Mouse (Mus musculus) c-Kit-negative CD71-positive TER-119-positive erythroid progenitor cells, embryonic 14.5 days (primary cell): ENCODE data around the gene Fzr1.

Experiments
- DNase-seq: peaks from one replicate; pipeline ENCODE4 v3.0.0-alpha.2; 2013; ENCODE audit warnings: low read depth, low spot score

Fzr1 gene

DNA sequence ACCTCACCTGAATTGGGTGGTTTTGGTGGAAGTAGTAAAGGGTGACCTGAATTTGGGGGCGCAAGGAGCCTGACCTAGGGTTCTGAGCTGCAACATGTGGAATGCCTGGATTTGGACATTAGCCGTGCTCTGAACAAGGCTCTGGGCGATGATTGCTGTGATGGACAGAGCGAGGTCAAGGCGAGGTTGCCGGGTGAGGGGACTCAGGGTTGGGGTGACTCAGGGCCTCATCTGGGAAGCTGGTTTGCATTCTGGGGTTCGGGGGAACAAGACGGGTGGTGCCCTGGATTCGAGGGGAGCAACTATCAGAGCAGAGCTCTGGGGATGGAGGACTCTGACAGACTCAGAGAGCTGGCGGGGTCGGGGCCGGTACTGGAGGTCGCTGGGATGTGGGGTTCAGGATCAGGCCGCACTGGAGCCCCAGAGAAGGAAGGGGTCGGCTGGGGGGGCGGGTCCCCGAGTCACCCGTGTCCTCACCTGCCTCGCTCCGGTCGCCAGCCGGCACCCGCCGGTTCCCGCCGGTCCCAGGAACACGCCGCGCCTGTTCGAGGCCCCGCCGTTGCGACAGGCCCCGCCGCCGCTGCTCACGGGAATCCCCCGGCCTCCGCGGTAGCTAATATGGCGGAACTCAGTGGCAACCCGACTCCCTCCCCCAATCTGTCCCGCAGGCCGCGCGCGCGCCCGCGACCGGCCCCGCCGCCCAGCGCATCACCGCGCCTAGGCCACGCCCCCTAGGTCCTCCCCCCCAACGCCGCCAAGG, at the start of gene Fzr1:
Gene Fzr1, minus strand, starts transcription at position 724 of the 760 bp plus-strand sequence.
- no peak for DNase-seq

DNA sequence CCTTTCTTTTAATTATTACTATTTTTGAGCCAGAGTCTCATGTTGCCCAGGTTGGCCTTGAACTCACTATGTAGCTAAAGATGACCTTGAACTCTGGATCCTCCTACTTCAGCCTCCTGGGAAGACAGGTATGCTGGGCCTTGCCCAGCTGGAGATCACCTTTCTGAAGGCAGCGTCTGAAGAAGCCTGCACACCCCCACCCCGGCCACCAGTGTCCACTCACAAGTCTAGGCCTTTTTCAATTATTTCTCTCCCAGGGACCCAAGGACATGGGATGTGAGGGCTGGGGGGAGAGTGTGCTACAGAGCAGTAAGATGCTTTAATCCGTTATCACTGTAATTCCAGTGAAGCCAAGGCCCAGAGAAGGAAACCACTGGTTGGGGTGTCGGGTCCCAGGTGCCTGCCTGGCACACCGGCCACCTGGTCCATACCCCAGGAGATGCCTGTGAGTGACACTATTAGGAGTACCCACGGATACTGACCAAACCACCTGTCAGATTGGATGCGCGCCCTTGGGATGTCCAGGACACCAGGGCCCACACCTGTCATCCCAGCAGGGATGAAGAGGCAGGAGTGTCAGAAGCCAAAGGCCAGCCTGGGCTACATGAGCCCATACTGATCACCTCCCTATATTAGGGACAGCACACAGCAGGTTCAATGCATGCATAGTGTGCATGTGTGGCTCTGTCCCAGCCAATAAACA, 49.6 kb upstream of the Fzr1 start:
- DNase-seq = no peak

DNA sequence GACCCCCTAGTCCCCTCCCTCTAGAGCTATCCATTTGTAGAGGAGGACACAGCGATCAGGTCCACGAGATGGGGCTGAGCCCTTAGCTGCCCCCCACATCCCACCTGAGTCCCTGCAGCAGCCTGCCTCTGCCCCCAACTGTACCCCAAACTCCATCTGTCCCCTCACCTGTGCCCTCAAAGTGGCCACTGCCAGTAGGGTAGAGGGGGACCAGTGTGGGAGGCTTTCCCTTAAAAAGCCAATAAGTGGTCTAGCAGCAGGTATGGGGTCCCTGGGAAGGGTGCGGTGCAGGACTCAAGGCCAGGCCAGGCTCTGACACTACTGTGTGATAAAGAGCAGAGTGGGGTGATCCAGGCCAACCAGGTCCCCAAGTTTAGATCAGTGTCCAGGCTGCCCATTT, 49.0 kb upstream of the Fzr1 start:
- DNase-seq = no peak

DNA sequence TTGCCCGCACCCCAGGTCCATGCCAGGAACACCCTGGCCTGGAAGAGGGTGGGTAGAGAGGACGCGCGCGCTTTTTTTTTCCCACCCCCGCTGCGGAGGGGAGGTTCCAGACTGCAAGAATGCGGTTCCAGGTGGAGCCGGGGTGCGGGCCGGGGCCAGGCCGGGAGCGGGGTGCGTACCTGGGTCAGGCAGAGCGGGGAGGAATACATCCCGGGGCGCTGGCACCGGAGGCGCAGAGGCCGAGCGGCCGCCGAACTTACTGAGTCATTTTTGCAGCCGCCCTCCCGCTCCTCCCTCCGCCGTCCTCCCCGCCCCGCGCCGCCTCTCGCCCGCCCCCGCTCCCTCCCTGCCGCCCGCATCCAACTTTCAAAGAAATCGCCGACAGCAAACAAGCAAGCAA, 48.6 kb upstream of the Fzr1 start:
- DNase-seq = no peak

DNA sequence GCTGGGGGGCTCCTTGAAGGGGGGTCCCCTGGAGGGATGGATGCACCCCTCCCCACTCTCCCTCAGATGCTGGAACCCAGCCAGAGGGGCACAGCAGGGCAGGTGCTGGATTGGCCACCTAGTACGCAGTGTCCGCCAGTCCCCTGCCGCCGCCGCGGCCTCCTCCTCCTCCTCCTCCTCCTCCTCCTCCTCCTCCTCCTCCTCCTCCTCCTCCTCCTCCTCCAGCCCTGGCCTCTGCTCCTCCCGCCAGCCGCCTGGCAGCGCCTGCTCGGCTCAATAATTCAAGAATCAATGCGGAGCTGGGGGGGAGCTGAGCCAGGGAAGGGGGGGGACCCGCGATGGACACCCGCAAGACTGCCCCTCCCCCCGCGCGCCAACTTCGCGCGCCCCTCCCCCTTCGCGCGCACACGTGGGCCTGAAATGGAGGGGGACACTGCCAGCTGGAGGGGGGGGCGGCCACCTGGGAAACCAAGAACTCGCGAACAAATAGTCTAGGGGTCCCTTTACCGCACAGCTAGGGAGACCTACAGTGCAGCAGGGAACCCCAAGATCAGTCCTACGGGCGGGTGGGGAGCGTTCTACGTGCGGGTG, 47.9 kb upstream of the Fzr1 start:
- DNase-seq = no peak

DNA sequence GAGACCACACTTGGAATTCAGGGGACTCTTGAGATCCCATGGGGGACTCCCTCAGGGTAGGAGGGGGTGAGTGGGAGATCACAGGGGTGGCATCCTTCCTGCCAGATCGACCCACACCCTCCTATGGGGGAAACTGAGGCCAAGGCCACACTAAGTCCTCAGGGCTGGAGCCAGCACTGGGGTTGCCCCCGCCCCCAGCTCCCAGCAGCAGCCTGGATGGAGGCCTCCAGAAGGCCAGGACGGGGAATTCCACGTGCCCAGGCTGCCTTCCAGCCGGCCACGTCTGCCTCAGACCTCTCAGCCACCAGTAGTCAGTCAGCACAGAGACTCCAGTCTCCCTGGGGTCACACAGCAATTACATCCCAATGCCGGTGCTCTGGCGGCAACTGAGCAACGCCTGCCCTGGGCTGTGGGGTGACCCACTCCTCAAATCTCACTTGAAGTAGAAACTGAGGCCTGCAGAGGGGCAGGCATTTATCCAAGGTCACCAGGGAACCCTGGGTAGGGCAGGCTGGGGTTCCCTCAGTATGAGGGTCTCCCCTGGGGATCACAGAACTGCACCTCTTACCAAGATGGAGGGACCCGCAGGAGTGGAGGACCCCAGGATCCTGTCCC, 47.0 kb upstream of the Fzr1 start:
- DNase-seq = no peak

DNA sequence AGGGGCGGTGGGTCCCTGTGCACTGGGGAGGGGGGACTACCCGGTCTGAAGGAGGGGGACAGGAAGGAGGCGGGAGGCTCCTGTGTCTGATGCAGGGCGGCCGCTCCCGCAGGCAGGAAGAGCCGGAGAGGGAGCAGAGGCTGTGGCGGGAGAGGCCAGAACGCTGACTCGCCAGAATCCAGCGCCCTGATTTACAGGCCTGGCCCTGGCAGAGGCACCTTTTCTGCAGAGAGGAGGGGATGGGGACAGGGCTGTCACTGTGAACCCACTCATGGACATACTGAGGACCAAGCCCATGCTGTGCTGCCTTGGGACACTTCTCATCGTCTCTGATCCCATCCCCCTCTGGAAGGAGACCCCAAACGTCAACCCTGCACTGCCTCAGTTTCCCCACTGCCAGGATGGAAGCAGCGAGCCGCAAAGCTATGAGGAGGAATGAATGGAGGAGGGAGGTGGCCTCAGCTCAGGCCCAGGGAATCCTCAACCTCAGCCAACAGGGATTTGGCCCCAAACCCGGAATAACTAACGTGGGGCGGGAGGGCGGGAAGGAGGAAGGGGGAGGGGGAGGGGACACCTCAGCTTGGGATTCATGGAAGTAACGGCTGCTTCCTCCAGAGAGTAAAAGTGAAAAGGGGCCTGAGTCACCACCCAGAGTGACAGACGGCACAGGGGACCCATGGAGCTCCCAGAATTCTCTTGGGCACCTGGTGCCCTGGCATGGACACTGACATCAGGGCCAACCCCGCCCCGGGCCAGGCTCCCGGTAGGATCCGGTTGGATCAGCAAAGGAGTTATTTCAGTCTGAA, 46.1 kb upstream of the Fzr1 start:
- DNase-seq = no peak

DNA sequence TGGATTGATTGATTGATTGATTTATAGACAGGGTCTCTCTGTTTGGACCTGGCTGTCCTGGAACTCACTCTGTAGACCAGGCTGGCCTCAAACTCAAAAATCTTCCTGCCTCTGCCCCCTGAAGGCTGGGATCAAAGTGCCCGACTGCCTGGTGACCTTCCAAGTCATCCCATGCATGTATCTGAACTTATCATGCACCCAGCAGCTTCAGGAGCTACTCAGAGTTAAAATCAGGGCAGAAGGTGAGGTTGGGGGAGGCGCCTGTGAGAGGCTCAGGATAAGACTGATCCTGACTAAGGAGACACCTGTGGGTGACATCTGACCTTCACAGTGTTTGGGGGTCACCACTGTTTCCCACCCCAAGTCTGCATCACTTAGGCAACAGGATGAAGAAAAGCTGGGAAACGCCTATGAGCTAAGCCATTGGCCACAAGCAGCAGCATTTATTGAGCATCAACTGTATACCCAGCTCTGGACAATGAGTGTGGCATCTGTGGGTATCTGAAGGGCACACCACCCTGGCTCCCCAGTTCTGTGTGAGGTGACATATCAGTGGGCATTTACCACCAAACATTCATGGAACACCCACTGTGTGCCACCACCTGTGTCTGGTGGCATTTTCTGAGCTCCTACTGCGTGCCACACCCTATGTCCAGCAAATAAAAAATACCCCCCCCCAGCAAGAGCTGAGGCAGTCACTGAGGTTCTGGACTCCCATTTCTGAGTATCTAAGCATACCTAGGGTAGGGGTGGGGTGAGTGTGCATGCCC, 45.3 kb upstream of the Fzr1 start:
- no peak for DNase-seq

DNA sequence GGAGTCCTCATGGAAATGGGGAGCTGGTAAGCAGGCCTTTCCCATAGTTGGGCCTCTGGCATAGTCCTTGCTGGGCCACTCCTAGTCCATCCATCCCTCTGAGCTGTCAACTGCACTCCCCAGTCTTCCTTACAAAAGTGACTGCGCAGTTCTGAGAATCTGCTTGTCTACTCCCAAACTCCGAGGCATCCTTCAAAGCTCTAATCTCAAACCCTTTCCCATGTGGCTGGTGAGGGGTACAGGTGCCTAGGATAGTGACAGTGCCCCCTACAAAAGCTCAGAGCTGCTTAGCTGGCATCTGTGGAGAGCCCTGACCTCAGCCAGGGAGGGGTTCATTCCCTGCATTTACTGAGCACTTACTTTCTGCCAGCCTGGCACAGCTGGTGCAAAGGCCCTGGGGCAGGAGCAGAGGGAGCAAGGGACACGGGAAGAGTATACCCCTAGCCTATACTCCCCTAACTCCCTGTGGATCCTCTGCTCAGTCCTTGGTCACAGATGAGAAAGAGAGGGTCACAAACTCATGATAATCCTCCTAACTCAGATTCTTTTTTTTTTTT, 44.4 kb upstream of the Fzr1 start:
- DNase-seq = no peak

DNA sequence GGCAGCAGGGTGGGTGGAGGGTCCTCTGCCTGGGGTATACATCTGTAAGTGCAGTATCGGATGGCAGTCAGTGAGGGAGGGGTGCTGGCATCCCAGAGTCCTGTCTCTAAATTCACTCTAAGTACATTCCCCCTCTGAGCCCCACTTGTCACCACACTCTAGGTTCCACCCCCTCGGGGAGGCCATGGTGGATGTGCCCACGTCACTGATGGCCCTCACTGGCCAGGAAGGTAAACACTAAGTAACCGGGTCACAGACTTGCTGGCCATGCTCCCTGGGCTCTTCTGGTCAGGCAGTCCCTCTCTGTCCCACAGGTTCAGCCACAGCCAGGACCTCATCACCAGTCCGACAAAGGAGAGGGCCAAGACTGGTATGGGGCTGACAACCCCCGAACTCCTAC, 43.9 kb upstream of the Fzr1 start:
- no peak for DNase-seq

DNA sequence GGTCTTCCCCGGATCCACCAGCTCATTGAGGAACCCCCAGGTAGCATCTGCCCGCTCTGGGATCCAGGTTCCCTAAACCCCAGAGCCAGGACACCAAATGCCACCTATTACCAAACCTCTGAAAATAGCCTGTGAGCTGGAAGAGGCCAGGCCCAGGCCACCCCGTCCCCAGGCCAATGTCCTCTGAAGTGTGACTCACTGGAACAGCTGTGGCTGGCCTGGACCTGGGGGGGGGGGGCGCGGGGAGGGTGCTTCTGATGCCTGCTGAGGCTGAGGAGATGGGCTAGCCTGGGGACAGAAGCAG, 43.4 kb upstream of the Fzr1 start:
- no peak for DNase-seq

DNA sequence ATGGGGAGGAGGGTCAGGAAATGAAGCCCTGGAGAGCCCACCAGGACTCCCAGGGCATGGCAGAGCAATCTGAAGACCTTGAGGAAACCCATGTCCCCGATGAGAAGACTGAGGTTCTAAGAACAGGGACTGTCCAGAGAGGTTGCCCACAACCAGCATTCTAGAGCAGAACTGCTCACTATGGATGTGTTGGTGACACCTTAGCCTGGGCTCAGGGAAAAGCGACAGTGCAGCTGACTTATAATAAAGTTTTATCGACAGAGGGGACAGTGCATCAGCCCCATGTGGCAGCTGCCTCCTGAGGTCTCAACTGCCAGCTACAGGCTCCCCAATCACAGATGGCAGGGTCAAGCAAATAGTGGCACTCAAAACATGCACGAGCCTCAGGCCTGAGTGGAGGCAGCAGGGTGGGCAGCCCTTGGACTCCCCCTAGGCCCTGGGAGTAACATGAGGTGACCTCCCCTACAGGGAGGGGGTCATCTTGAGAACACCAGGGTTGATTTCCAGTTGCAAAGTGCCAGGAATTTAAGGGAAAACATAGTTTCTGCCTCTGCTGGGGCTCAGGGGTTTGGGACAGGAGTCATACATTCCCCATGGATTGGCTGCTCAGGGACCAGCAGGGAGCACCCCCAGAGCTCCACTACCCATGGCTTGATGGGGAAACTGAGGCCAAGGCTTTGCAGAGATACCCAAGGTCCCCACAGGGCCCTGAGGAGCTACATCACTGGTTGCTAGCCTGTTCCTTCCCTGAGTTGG, 42.9 kb upstream of the Fzr1 start:
- DNase-seq = no peak

DNA sequence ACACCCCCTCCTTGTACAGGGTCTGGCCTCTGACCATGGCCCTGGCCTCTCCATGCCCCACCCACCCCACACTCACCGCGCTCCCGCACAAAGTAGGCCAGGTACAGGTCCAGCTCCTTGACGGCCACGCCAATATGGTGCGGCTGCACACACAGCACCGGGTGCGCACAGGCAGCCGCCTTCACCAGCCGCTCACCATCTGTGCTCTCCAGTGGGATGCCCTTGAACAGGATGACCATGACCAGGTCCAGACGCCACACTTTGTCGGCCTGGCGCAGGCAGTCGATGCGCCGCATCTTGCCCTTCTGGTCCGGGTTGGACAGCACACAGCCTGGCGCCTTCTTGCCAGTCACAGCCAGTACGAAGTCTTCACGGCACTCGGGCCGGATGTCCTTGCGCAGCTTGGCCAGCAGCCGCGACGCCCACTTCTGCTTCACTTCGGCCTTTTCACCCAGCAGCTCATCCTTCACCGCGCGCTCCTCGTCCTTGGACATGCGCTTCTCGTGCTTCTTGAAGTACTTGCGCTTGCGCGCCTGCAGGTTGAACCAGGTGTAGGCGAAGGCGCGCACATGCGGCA, 42.0 kb upstream of the Fzr1 start:
- no peak for DNase-seq

DNA sequence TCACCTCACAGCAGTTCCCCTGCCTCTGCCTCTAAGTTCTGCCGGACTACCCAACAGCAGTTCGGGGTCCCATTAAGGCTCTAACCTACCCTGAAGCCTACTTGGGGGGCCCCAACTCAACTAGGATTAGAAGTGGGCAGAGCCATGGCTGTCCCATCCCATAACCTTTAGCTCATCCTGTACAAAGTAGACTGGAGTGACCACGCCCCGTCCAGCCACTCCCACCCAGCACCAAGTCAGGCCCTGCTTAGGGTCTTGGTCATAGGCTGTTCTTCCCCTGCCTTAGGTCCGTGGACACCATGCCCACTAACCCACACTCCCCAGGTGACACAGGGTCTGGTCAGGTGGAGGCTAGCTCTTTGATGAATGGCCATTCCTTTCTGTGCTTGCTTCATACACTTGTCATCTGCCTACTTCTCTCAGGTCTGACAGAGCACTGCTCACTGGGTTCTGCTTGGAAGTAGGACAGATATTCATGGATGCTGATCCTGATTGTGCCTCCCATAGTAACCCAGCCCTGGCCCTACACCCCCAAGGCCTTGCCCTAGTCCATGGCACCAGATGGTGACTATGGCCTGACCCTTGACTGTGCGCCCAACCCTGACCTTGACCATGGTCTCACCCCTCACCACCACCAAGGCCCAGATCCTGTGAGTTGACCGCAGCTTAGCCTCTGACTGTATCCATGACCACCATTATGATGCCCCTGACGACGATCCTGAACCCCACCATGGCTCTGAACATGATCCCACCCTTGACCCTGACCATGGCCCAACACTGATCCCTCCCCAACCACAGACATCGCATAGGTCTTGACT, 41.0 kb upstream of the Fzr1 start:
- DNase-seq = no peak

DNA sequence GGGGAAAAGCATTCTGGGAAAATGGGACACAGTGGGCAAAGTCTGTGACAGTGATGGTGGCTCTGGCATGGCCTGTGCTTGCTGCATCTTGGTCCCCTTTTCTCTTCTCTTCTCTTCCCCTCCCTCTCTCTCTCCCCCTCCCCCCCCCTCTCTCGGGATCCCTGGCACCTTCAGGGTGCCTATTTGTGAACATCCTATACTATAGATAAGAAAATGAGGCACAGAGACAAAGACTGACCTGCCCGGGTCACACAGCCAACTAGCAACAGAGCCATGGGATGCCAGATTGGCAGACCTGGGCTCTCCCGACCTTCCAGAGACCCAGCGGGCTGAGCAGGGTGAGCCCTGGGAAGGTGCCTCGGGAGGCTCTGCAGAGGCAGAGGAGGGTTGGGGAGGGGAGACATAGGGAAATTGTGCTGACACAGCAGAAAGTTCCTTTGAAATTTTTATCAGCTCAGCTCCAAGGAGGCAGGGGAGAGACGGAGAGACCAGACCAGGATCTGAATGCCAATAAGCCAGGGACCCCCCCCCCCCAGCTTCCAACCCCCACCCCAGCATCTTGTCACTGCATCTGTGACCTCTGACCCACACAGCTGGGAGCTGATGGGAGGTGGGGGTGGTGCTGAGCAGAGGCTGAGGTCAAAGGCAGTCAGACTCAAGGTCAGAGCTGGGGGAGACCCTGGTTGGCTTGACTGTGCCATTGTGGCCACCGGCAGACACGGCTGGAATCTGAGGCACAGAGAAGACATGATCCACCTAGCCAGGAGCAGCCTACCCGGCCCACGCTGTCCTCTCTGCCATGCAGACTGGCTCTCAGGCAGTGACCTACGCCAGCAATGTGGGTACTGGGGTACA, 40.1 kb upstream of the Fzr1 start:
- no peak for DNase-seq

DNA sequence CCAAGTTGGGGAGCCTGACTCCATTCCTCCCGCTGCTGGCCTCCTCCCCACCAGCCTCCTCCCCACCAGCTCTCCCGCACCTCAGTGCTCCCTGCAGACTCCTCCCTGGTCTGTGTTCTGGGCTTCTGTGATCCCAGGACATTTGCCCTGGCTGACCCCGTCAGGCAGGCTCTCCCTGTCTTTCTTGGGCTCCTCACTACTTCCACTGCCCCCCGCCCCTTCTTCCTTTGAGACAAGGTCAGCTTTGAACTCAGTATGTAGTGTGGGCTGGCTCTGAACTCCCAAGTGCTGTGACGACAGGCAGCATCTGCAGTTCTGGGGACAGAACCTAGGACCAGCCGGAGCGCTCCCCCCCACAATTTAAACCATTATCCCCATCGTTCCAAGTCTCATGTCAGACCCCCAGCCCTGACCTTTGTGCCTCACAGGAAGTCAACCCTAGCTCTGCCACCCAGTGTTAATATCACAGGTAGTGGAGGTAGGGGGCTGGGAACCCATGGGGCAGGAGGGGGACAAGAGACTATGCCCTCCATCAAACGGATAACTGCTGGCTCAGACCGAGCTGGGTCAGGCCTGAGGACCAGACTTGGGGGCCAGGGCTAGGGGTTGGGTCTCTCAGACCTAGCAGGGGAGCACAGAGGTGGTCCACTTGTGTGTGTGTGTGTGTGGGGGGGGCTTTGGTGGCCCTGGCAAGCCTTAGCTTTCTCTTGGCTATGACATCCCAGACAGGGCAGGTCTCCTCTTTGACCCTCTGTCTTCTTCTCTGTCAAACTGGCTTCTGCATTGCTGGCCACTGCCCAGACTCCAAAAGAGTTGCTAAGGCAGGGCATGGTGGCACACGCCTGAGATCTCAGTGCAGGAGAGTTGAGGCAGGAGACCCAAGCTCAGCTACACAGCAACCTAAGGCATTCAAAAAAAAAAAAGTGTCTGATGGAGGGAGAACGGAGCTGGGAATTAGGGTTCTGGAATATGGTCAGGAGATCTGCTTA, 39.2 kb upstream of the Fzr1 start:
- no peak for DNase-seq
